Mouse (Mus musculus): Measurements from ENCODE around the gene Nhlrc1. TPM values are rescaled to one million over a fixed set of nuclear protein-coding genes. Genes with fewer than 3 reads are reported as not detected.

Gene Nhlrc1
- total RNA-seq, 2 experiments from 2014 or later, result 16.5 to 18.9 TPM

DNA sequence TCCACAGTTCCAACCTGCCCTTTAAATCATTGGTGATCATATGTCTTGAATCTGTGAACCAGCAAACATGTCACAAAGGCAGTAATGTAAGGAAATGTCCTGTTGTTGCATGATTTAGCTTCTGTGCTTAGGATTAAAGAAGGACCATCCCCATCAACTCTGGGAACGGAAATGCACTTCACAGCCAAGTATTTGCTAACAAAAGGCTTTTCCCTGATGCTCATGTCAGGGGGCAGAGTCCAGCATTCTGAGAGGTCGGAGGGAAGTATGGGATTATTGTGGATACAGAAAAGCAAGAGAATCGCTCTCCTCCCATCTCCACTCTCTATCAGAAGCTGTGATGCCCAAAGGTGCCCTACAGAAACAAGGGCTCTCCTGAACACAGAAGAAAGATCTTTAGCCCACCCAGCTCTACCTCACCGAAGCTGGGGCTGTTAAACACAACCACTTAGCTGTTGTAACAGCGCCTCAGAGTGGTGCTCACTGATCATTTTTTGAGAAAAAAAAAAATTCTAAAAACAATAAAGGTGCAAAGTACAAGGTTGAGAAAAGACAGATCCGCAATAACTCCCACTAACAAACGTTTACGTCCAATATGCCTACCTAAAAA is 27.5 kb upstream of the Nhlrc1 start:
- TF ChIP-seq CTCF (conservative IDR thresholded peaks at IDR 0.05), result peak; percentile 38
- no peak overlapping the region for H3K27ac ChIP-seq
- no peak for DNase-seq (ENCODE audit: low spot score in 2 of 2)
- H3K4me3 ChIP-seq, result peak overlapping the region; percentile 86; the same call in 1 of the 2 replicates

DNA sequence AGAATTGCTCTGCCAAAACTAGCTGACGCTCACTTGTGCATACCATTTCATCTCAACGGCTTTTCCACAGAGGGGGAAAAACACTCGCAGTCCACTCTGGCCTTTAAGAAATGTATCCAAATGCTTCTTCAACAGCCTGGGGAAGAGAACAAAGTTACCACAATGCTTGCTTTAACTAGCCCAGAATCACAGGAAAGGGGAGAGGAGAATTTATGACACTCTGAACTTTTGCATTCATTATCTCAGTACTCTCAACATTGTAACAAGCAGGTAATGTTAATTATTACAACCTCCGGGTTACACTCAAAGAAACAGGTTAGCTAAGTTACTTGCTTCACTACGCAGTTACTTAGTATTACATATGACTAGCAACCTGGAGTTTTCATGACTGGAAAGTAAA is 25.4 kb upstream of the Nhlrc1 start:
- H3K4me3 ChIP-seq, result no peak overlapping the region
- no peak overlapping the region for H3K27ac ChIP-seq
- TF ChIP-seq CTCF (conservative IDR thresholded peaks at IDR 0.05), result no peak
- no peak for DNase-seq (ENCODE audit: low spot score in 2 of 2)

DNA sequence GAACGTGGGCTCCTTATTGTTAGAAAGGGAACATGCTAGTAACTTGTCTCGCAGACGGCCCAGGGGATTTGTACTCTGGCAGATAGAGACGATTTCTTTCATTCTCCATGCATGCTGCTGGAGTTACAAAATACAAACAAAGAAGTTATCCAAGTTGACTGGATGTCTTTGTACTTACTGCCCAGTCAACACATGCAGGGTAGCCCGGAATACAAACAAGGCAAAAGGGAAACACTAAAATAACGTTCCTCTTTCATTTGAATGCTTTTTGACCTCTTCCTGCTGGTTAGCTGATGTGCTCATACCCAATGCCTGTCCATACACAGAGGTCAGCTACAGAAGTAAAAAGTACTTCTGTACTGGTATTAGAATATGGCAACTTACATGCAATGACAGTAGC is 23.3 kb upstream of the Nhlrc1 start:
- TF ChIP-seq CTCF (conservative IDR thresholded peaks at IDR 0.05), result no peak
- no peak for DNase-seq (ENCODE audit: low spot score in 2 of 2)
- Histone ChIP-seq H3K4me3 (no peak overlapping the region), H3K27ac (no peak overlapping the region)

DNA sequence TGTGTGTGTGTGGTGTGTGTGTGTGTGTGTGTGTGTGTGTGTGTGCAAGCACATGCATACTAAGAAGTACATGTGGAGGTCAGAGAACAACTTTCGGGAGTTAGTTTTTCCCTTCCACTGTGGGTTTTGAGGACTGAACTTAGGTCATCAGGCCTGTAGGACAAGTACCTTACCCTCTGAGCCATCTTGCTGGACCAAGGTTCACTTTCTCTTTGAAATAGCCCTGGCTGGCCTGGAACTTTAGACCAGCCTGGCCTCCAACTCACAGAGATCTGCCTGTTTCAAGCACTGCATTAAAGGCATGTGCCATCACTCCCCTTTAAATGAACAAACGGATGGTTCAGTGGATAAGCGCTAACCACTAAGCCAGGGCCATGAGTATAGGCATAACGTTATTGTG is 19.0 kb upstream of the Nhlrc1 start:
- no peak for DNase-seq (ENCODE audit: low spot score in 2 of 2)
- Histone ChIP-seq H3K27ac (no peak overlapping the region), H3K4me3 (no peak overlapping the region)
- TF ChIP-seq CTCF (conservative IDR thresholded peaks at IDR 0.05), result no peak

DNA sequence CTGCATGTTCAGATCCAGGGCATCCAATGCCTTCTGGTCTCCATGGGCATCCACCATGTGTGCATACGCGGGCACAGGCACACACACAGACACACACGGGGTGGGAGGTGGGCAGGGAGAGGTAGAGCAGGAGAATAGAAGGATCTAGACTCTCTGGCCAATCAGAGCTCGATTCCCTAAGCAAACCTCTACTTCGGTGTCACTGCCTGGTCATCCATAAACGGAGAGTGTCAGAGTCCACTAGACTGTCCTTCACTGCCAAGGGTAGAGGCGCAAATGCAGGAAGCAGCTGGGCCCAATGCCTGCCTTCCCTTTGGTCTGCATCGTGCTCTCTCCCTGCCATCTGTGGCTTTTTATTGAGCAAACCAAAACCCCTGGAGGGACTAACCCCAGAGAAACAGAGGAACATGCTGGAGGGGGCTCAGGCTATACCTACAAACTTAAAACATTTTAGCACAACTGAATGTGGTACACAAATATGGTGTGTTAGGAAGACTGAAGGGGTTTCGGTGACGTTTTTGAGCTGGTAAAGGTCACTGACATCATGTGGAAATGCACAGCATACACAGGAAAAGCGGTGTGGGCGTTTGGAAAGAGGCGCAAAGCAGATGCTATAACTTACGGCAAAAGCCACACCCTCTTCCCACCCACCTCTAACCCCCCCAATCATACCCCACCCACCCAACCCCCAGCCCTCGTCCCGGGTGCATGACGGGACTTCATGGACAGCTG is 15.9 kb upstream of the Nhlrc1 start:
- DNase-seq (ENCODE audit: low spot score in 2 of 2), result no peak
- Histone ChIP-seq H3K4me3 (no peak overlapping the region), H3K27ac (no peak overlapping the region)
- TF ChIP-seq CTCF (conservative IDR thresholded peaks at IDR 0.05), result no peak

DNA sequence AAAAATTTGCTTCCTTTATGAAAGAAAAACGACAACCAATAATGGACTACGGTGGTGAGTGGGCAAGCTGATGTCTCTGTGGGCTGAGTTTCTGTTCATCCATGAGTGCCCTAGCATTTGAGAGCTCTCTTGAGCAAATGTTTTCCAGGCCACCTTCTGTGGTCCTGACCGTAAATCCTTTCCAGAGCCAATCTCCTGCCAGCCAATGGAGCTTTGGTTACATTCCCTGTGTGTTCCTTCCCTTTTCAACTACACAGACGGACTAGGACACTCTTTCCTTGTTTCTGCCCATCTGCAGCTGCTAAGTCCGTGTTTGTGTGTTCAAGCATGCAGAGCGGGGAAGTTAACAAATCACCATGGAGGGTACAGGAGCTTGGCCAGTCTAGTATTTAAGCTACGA is 6.1 kb upstream of the Nhlrc1 start:
- TF ChIP-seq CTCF (conservative IDR thresholded peaks at IDR 0.05), result no peak
- no peak overlapping the region for H3K4me3 ChIP-seq
- no peak for DNase-seq (ENCODE audit: low spot score in 2 of 2)
- H3K27ac ChIP-seq, result peak overlapping the region; percentile 18; the same call in 1 of the 2 replicates

DNA sequence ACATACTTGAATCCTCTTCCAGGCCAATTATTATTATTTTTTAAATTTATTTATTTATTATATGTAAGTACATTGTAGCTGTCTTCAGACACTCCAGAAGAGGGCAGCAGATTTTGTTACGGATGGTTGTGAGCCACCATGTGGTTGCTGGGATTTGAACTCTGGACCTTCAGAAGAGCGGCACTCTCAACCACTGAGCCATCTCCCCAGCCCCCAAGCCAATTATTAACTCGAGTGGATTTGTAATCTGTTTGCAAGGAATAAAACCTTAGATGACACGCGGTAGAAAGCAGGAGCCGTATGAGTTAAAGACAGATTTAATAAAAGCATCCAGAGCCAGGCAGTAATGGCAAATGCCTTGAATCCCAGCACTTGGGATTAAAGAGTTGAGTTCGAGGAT is 5.1 kb upstream of the Nhlrc1 start:
- Histone ChIP-seq H3K27ac (no peak overlapping the region), H3K4me3 (no peak overlapping the region)
- peak; percentile 44 for TF ChIP-seq CTCF (conservative IDR thresholded peaks at IDR 0.05)
- no peak for DNase-seq (ENCODE audit: low spot score in 2 of 2)

DNA sequence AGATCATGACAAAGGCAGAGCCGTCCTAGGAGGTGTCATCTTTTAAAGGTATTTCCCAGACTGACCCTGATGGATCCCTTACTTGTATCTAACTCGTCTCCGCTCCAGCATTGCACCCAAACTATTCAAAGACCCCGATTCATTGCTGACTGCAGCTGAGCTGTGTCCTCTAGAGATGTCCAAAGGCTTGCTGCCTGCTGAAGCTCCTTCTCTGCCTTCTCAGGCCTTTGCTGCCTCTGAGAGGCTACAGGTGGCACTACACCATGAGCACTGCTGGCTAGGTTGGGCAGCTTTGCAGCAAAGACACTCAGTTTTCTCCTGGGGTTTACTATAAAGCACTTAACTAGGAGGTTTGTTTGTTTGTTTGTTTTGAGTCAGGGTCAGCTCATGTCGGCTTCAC is 2.6 kb upstream of the Nhlrc1 start:
- peak; percentile 67 for DNase-seq (ENCODE audit: low spot score in 2 of 2)
- TF ChIP-seq CTCF (conservative IDR thresholded peaks at IDR 0.05), result peak; percentile 94
- H3K4me3 ChIP-seq, result no peak overlapping the region
- no peak overlapping the region for H3K27ac ChIP-seq

DNA sequence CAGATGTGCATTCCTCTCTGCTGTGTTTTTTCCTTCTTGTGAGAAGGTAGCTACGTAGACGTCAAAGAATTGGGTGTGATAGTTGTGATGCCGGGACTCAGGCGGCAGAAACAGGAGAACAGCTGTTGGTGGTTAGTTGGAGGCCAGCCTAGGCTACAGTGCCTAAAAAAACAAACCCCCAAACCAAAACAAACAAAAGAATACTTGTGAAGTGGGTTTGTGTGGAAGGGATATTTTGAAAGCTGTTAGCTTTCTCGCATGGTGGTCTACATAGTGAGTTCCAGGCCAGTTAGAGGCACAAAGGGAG is 498 bp upstream of the Nhlrc1 start:
- no peak for DNase-seq (ENCODE audit: low spot score in 2 of 2)
- Histone ChIP-seq H3K27ac (peak overlapping the region; percentile 93), H3K4me3 (peak overlapping the region; percentile 62)
- no peak for TF ChIP-seq CTCF (conservative IDR thresholded peaks at IDR 0.05)

DNA sequence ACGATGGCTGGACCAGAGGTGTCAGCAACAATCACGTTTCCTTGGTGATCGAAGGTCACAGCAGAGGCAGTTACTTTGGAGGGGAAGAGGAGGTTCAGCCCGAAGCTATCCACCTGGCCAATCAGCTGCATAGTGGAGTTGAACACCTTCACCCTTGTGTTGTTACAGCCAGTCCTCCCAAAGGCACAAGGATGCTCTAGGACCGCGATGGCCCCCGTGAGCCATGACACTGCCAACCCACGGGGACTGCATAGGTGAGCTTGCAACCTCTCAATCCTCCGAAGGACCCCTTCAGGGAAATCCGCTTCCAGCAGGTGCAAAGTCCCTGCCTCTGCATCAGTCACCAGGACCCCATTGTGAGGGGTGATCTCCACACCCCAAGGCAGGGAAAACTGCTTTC is 910 bp downstream of the Nhlrc1 start:
- Histone ChIP-seq H3K27ac (no peak overlapping the region), H3K4me3 (peak overlapping the region; percentile 62)
- DNase-seq (ENCODE audit: low spot score in 2 of 2), result no peak
- no peak for TF ChIP-seq CTCF (conservative IDR thresholded peaks at IDR 0.05)

DNA sequence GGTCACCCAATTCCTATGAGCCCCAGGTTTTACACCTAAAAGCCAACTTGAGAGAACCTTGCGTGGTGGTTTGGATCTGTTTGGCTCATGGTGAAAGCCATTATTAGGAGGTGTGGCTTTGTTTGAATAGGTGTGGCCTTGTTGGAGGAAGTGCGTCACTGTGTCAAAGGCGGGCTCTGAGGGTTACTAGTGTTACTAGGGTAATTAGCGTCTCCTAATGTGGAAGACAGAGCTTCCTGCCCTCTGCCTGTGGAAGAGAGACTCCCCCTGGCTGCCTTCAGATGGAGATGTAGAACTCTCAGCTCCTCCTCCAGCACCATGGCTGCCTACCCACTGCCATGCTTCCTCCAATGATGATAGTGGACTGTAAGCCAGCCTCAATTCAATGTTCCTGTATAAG is 13.1 kb downstream of the Nhlrc1 start:
- no peak overlapping the region for H3K4me3 ChIP-seq

DNA sequence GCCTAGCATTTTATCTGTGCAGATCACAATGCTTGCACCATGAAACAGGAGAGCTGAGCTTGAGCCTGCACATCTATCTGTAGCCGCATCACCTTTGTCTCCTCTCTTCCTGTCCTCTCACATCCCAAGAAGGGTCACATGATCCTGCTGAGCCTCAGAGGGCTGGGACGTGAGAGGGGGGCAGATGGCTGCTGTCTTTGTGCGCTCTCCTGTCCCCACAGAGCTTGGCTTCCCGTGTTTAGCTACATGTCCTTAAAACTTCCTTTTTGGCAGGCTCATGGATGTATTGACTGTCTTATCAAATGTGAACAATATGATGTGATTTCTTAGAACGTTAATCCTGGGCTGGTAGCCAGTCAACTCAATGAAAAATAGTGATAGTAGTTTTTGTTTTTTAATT is 15.2 kb downstream of the Nhlrc1 start:
- no peak overlapping the region for H3K4me3 ChIP-seq

More for the DNA sequence above, 13.1 kb downstream of the Nhlrc1 start:
- no peak for TF ChIP-seq CTCF (conservative IDR thresholded peaks at IDR 0.05)
- H3K27ac ChIP-seq, result no peak overlapping the region
- no peak for DNase-seq (ENCODE audit: low spot score in 2 of 2)

DNA sequence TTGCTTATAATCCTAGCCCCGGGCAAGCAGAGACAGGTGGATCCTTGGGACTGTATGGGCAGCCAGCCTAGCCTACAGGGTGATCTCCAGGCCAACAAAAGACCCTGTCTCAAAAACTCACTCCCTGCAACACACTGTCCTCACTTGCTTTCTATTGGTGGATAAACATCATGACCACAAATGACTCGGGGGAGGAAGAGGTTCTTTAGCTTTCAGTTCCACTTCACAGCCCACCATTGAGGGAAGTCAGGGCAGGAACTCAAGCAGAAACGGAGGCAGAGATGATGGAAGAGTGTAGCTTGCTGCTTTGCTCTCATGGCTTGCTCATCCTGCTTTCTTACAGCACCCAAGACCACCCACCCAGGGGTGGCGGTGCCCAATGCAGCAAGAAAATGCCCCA is 17.3 kb downstream of the Nhlrc1 start:
- H3K27ac ChIP-seq, result no peak overlapping the region
- H3K4me3 ChIP-seq, result no peak overlapping the region
- no peak for TF ChIP-seq CTCF (conservative IDR thresholded peaks at IDR 0.05)
- no peak for DNase-seq (ENCODE audit: low spot score in 2 of 2)

More for the DNA sequence above, 15.2 kb downstream of the Nhlrc1 start:
- H3K27ac ChIP-seq, result no peak overlapping the region
- TF ChIP-seq CTCF (conservative IDR thresholded peaks at IDR 0.05), result no peak
- DNase-seq (ENCODE audit: low spot score in 2 of 2), result no peak

DNA sequence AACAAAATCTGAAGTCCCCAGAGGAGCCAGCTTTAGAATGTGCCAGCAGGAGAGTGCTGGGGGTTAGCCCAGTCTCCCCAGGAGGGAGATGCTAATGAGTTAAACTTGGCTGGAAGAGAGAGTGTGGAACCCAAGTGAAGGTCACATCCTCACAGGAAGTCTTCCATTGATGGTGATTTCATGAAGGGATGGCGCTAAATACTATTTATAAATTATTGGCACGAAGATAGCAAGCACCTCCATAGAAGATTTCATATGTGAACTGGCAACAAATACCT is 21.4 kb downstream of the Nhlrc1 start:
- Histone ChIP-seq H3K27ac (no peak overlapping the region), H3K4me3 (no peak overlapping the region)
- no peak for TF ChIP-seq CTCF (conservative IDR thresholded peaks at IDR 0.05)
- DNase-seq (ENCODE audit: low spot score in 2 of 2), result no peak

Data from layer of hippocampus, adult 2 months (tissue).